Mouse (Mus musculus) lung, postnatal 0 days (tissue): ENCODE measurements at regions not wholly inside any gene's neighbourhood (a gene's known extent, or its start where the extent isn't known, plus 50 kb on each side); places are given as distances from the start of the nearest gene placed in this dataset.

Source experiments
- ATAC-seq: fragments of 200-750 bp; cut with Nextera tagmentation; 2 replicates; pipeline ENCODE4 v1.8.0; 2017; ENCODE audit warnings: moderate library complexity
- DNase-seq: peaks from one replicate; pipeline ENCODE4 v3.0.0-alpha.2; 2016; ENCODE audit warnings: low spot score
- H3K27ac ChIP-seq: fragments of 300-500 bp; sonication (generic); 2 replicates; pipeline ENCODE4 v1.5.1; 2014; ENCODE audit warnings: antibody characterized with exemption, mild to moderate bottlenecking, low read length, mixed read lengths
- H3K27me3 ChIP-seq: fragments of 300-500 bp; sonication (generic); replicated peaks from 2 replicates; pipeline ENCODE4 v1.6.1; 2014; ENCODE audit warnings: low read length, mixed read lengths; ENCODE audit not compliant: insufficient read depth
- H3K36me3 ChIP-seq: fragments of 300-500 bp; sonication (generic); 2 replicates; pipeline ENCODE4 v1.6.1; 2014; ENCODE audit warnings: low read length, mixed read lengths; ENCODE audit not compliant: insufficient read depth
- H3K4me1 ChIP-seq: fragments of 300-500 bp; sonication (generic); 2 replicates; pipeline ENCODE4 v1.6.1; 2014; ENCODE audit warnings: antibody characterized with exemption, low read depth, low read length, mixed read lengths; ENCODE audit not compliant: insufficient read depth
- H3K4me2 ChIP-seq: fragments of 300-500 bp; sonication (generic); replicated peaks from 2 replicates; pipeline ENCODE4 v1.6.1; 2014; ENCODE audit warnings: low read depth, mild to moderate bottlenecking, low read length, moderate library complexity, mixed read lengths
- H3K4me3 ChIP-seq: fragments of 300-500 bp; sonication (generic); 2 replicates; pipeline ENCODE4 v1.5.1; 2014; ENCODE audit warnings: low read depth, low read length
- H3K9ac ChIP-seq: fragments of 300-500 bp; sonication (generic); replicated peaks from 2 replicates; pipeline ENCODE4 v1.6.1; 2014; ENCODE audit warnings: low read depth, mild to moderate bottlenecking
- H3K9me3 ChIP-seq: fragments of 300-500 bp; sonication (generic); 2 replicates; pipeline ENCODE4 v1.6.1; 2016; ENCODE audit warnings: low read length, mixed read lengths
- CTCF ChIP-seq: IDR thresholded peaks from 2 replicates; pipeline ENCODE4 v1.5.1; 2016; ENCODE audit warnings: antibody characterized with exemption, mild to moderate bottlenecking
- EP300 ChIP-seq: IDR thresholded peaks from 2 replicates; pipeline ENCODE4 v1.6.1; 2016; ENCODE audit warnings: antibody characterized with exemption, mild to moderate bottlenecking, control low read depth
- WGBS: fragments of 180-500 bp; shearing (Covaris S2); extraction: QIAGEN DNeasy Blood & Tissue Kit; methylation state at CpG from one replicate; pipeline ENCODE4 v1.1.7; 2014; 5-methylcytosine and 5-hydroxymethylcytosine counted together

DNA sequence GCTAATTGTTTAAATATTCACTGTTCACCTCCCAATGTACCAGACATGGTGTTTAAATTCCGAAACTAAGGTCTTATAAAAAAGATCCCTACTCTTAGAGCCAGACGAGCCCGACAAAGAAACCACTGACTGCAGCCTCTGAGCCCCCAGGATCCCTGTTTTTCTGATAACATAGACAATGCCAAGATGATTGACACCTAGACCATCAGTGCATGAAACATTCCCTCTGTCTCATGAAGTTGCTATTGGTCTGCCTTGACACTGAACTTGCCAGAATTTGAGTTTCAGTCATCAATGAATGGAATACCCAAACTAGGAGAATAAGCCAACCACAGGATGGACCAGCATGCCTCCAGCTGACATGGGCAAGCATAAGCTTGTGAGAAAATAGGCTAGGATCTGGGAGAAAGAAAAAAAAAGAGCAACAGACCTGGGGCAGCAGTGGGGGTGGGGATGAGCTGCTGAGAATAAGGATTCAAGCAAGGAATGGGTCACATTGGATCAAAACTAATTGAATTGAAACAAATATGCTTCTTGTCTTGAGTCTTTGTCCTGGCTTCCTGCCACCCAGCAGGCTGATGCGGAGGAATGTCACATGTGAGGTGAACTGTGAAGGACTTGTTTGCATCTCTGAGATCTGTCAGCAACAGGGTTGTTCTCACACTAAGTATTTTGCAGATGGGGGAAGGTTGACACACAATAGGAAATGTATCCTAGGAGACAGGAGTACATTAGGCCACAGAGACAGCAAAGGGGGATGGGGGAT is 333.0 kb downstream of the Lpin1 start:
- H3K9me3 ChIP-seq, result no peaks in the 10 kb centered on the region
- H3K36me3 ChIP-seq, result no peaks in the 10 kb centered on the region
- 56% methylated on average over 4 of the region's 4 CpGs for WGBS
- DNase-seq (no peak), ATAC-seq (no peak)
- no peak overlapping the region for H3K9ac ChIP-seq
- no peaks in the 10 kb centered on the region for H3K4me1 ChIP-seq
- TF ChIP-seq EP300, result no peak
- TF ChIP-seq CTCF, result no peak
- no peak overlapping the region for H3K27ac ChIP-seq
- no peaks in the 10 kb centered on the region for H3K27me3 ChIP-seq
- no peak overlapping the region for H3K4me2 ChIP-seq
- no peak overlapping the region for H3K4me3 ChIP-seq

DNA sequence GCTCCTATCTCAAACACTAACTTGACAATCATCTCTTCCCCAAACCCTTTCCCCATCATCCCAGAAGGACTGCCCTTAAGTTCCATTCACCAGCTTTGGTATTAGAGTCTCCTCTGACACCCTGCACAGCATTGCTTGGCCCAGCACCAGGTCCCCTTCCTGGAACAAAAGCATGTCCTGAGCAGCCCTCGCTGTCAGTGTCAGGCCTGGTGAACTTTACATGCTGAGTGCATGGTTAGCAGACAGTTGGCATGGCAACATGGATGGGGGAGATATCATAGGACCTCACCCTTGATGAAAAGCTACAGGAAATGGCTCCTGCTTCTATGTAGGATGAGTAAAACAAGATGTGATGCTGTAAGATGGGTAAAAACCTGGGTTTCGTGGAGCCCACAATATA is 333.6 kb downstream of the Lpin1 start:
- Histone ChIP-seq H3K9ac (no peak overlapping the region), H3K4me2 (no peak overlapping the region), H3K27me3 (no peaks in the 10 kb centered on the region), H3K9me3 (no peaks in the 10 kb centered on the region), H3K4me3 (no peak overlapping the region), H3K4me1 (no peaks in the 10 kb centered on the region), H3K27ac (no peak overlapping the region), H3K36me3 (no peaks in the 10 kb centered on the region)
- ATAC-seq, result no peak
- 68% methylated on average over 2 of the region's 2 CpGs for WGBS
- DNase-seq, result no peak
- TF ChIP-seq EP300 (no peak), CTCF (no peak)

DNA sequence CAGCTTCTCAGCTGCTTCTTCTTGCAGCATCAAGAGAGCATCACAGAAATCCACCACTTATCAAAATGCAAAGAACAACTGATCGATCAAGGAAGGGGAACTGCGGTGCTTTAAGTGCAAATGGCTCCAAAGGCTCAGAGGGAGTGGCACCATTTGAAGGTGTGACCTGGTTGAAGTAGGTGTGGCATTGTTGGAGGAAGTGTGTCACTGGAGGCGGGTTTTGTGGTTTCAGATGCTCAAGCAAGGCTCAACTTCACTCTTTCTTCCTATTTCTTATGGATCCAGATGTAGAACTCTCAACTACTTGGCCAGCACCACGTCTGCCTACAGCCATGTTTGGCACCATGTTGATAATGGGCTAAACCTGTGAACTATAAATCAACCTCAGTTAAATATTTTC is 334.5 kb downstream of the Lpin1 start:
- Histone ChIP-seq H3K4me2 (no peak overlapping the region), H3K36me3 (no peaks in the 10 kb centered on the region), H3K4me1 (no peaks in the 10 kb centered on the region), H3K9me3 (no peaks in the 10 kb centered on the region), H3K27me3 (no peaks in the 10 kb centered on the region), H3K4me3 (no peak overlapping the region), H3K9ac (no peak overlapping the region), H3K27ac (no peak overlapping the region)
- WGBS, result 75% methylated on average over 4 of the region's 4 CpGs
- ATAC-seq (no peak), DNase-seq (no peak)
- TF ChIP-seq EP300 (no peak), CTCF (no peak)

DNA sequence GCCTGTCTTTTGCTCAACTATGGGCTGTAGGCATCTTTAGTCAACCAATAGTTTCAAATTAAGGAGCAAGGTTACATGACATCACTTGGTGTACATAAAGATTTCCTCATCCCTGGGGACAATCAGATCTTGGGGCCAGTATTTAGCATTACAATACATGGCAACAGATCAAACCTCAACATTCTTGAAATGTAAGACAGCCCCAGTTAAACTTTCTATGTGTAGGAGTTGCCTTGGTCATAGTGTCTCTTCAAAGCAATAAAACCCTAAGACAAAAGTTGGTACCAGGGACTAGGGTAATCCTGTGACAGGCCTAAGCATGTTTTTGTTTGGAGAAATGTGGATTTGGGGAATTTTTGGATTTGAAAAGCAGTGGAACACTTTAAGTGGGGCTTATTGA is 338.3 kb downstream of the Lpin1 start:
- DNase-seq, result no peak
- TF ChIP-seq EP300, result no peak
- TF ChIP-seq CTCF, result no peak
- Histone ChIP-seq H3K36me3 (no peaks in the 10 kb centered on the region), H3K27ac (no peak overlapping the region), H3K27me3 (no peaks in the 10 kb centered on the region), H3K9ac (no peak overlapping the region), H3K4me1 (no peaks in the 10 kb centered on the region), H3K4me2 (no peak overlapping the region), H3K9me3 (no peaks in the 10 kb centered on the region), H3K4me3 (no peak overlapping the region)
- ATAC-seq, result no peak

DNA sequence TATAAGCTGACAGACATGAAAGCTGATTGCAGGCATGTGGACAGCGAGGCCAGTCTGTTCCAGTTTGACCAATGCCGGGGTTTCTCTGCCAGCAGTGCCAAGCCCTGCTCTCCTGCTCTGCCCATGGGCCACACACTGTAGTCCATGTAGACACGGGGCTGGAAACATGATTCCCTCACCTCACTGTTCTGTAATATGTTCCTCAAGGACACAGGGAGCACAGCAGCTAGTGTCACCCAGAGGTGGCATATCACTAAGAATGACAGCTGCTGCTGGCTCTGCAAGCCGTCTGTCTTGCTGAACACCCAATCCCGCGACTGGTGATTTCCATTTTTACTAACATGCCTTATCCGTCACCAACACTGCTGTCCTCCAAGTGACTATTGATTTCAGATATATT is 339.9 kb downstream of the Lpin1 start:
- 59% methylated on average over 7 of the region's 7 CpGs for WGBS
- DNase-seq, result peak; percentile 29
- no peaks in the 10 kb centered on the region for H3K36me3 ChIP-seq
- no peak overlapping the region for H3K4me3 ChIP-seq
- no peaks in the 10 kb centered on the region for H3K9me3 ChIP-seq
- peak; percentile 52 for ATAC-seq
- TF ChIP-seq EP300 (no peak), CTCF (no peak)
- H3K9ac ChIP-seq, result no peak overlapping the region
- no peaks in the 10 kb centered on the region for H3K27me3 ChIP-seq
- no peak overlapping the region for H3K4me2 ChIP-seq
- no peak overlapping the region for H3K27ac ChIP-seq
- no peaks in the 10 kb centered on the region for H3K4me1 ChIP-seq

DNA sequence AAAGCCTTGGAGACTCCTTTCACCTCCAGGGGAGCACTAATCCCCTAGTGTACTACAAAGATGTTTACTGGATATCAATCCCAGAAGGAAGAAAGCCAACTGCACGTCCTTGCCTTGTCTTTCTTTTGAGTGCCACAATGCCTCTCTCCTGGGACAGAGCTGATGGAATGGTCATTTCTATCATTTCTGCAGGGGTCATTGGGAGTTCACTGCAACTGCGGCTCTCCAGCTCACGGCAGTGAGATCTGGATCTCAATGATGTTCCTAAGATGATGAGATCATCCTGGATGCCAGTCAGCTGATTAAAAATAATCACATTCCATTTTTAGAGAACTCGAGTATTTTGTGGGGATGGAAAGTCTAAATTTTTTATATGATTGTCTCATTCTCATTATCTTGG is 341.1 kb downstream of the Lpin1 start:
- no peak overlapping the region for H3K27ac ChIP-seq
- no peak for DNase-seq
- no peak overlapping the region for H3K9ac ChIP-seq
- 44% methylated on average over 4 of the region's 4 CpGs for WGBS
- H3K27me3 ChIP-seq, result no peaks in the 10 kb centered on the region
- no peak for TF ChIP-seq EP300
- TF ChIP-seq CTCF, result no peak
- H3K4me2 ChIP-seq, result no peak overlapping the region
- no peak for ATAC-seq
- no peaks in the 10 kb centered on the region for H3K9me3 ChIP-seq
- H3K4me3 ChIP-seq, result no peak overlapping the region
- H3K4me1 ChIP-seq, result no peaks in the 10 kb centered on the region
- H3K36me3 ChIP-seq, result no peaks in the 10 kb centered on the region
